Mouse (Mus musculus) MEL (cell line): ENCODE measurements around the gene Pcyt1b.

Experiments used
- CHD1 ChIP-seq: IDR thresholded peaks from 2 replicates; pipeline ENCODE4 v1.6.1; 2012; ENCODE audit warnings: low read depth, mild to moderate bottlenecking, inconsistent platforms, low read length, improper control_type of control experiment
- CTCF ChIP-seq, 3 experiments: IDR thresholded peaks in 2 of 3; conservative IDR thresholded peaks in 1 of 3; 2 replicates each; pipeline ENCODE4 v1.5.1; 2011 to 2012; ENCODE audit warnings: low read length in 3 of 3, low read depth in 2 of 3, mild to moderate bottlenecking in 2 of 3, improper control_type of control experiment in 1 of 3, inconsistent platforms in 1 of 3, mixed read lengths in 1 of 3, moderate library complexity in 1 of 3; ENCODE audit not compliant: control insufficient read depth in 1 of 3, insufficient read depth in 1 of 3, poor library complexity in 1 of 3, severe bottlenecking in 1 of 3
- EP300 ChIP-seq, 2 experiments: IDR thresholded peaks; 2 replicates each; pipeline ENCODE4 v1.6.1; 2011; ENCODE audit warnings: improper control_type of control experiment in 2 of 2, low read length in 2 of 2, low read depth in 1 of 2, mild to moderate bottlenecking in 1 of 2
- GATA1 ChIP-seq: IDR thresholded peaks from 2 replicates; pipeline ENCODE4 v1.6.1; 2011; ENCODE audit warnings: low read depth, low read length, improper control_type of control experiment
- MAFK ChIP-seq: IDR thresholded peaks from 2 replicates; pipeline ENCODE4 v1.6.1; 2011; ENCODE audit warnings: low read depth, mild to moderate bottlenecking, low read length, improper control_type of control experiment, borderline replicate concordance
- MAX ChIP-seq: IDR thresholded peaks from 2 replicates; pipeline ENCODE4 v1.6.1; 2011; ENCODE audit warnings: low read length, improper control_type of control experiment
- POLR2A ChIP-seq, 2 experiments: IDR thresholded peaks; 2 replicates each; pipeline ENCODE4 v1.6.1; 2011 to 2012; ENCODE audit warnings: low read length in 2 of 2, mild to moderate bottlenecking in 2 of 2, control low read depth in 1 of 2, improper control_type of control experiment in 1 of 2, low read depth in 1 of 2, moderate library complexity in 1 of 2; ENCODE audit not compliant: control insufficient read depth in 1 of 2, insufficient read depth in 1 of 2, poor library complexity in 1 of 2
- POLR2AphosphoS2 ChIP-seq: IDR thresholded peaks from 2 replicates; pipeline ENCODE4 v1.6.1; 2011; ENCODE audit warnings: low read length, improper control_type of control experiment
- POLR2AphosphoS5 ChIP-seq: IDR thresholded peaks from 2 replicates; pipeline ENCODE4 v1.6.1; 2012; ENCODE audit warnings: low read depth, borderline replicate concordance, mild to moderate bottlenecking, inconsistent platforms, low read length, moderate library complexity, mixed read lengths
- TAL1 ChIP-seq: IDR thresholded peaks from 2 replicates; pipeline ENCODE4 v1.6.1; 2012; ENCODE audit warnings: mild to moderate bottlenecking, inconsistent platforms, low read length, moderate library complexity, mixed read lengths
- TCF12 ChIP-seq: IDR thresholded peaks from 2 replicates; pipeline ENCODE4 v1.6.1; 2014; ENCODE audit warnings: low read depth, mild to moderate bottlenecking, inconsistent platforms, low read length, improper control_type of control experiment, moderate library complexity
- USF2 ChIP-seq, 2 experiments: IDR thresholded peaks; 2 replicates each; pipeline ENCODE4 v1.6.1; 2011 to 2012; ENCODE audit warnings: improper control_type of control experiment in 2 of 2, low read length in 2 of 2, borderline replicate concordance in 1 of 2, inconsistent platforms in 1 of 2, low read depth in 1 of 2, mild to moderate bottlenecking in 1 of 2; ENCODE audit not compliant: insufficient read depth in 1 of 2
- ZNF384 ChIP-seq: IDR thresholded peaks from 2 replicates; pipeline ENCODE4 v1.6.1; 2012; ENCODE audit warnings: low read depth, mild to moderate bottlenecking, inconsistent platforms, low read length, improper control_type of control experiment

- TF ChIP-seq GATA1 (no peak), CTCF (IDR thresholded peaks at IDR 0.05 in 2 of 3, conservative IDR thresholded peaks at IDR 0.05 in 1 of 3; ENCODE audit: control insufficient read depth in 1 of 3, insufficient read depth in 1 of 3, low read depth in 2 of 3, low read length in 3 of 3, poor library complexity in 1 of 3, severe bottlenecking in 1 of 3) (no peak), TAL1 (no peak), POLR2AphosphoS2 (no peak), CHD1 (no peak), USF2 (IDR thresholded peaks at IDR 0.05; ENCODE audit: borderline replicate concordance in 1 of 2, insufficient read depth in 1 of 2, low read depth in 1 of 2, low read length in 2 of 2) (no peak), POLR2A (IDR thresholded peaks at IDR 0.05; ENCODE audit: control insufficient read depth in 1 of 2, insufficient read depth in 1 of 2, low read depth in 1 of 2, low read length in 2 of 2, poor library complexity in 1 of 2) (no peak), POLR2AphosphoS5 (no peak), MAFK (no peak), TCF12 (no peak), EP300 (IDR thresholded peaks at IDR 0.05; ENCODE audit: low read depth in 1 of 2, low read length in 2 of 2) (no peak), MAX (no peak), ZNF384 (no peak)
Measured at GRCm38 (mm10) chrX:93729529-93729928, 74.9 kb downstream of the Pcyt1b start.
